Mouse (Mus musculus): ENCODE measurements around the gene Ptprm.

The Ptprm gene

GRCm38 (mm10) chr17:67138981-67139380 is 215.3 kb downstream of the Ptprm start:
- DNase-seq (ENCODE audit: low spot score) = no peak

- DNase-seq (ENCODE audit: low spot score) = no peak
Measured at GRCm38 (mm10) chr17:67136876-67137275, 217.4 kb downstream of the Ptprm start.

GRCm38 (mm10) chr17:67136421-67136820 is 217.8 kb downstream of the Ptprm start:
- DNase-seq (ENCODE audit: low spot score) = no peak

GRCm38 (mm10) chr17:67134235-67134634 is 220.0 kb downstream of the Ptprm start:
- DNase-seq (ENCODE audit: low spot score) = no peak

- peak; percentile 33 for DNase-seq (ENCODE audit: low spot score)
Measured at GRCm38 (mm10) chr17:67133440-67134103, 220.7 kb downstream of the Ptprm start.

- no peak for DNase-seq (ENCODE audit: low spot score)
Measured at GRCm38 (mm10) chr17:67133026-67133425, 221.2 kb downstream of the Ptprm start.

- DNase-seq (ENCODE audit: low spot score) = peak; percentile 63
Measured at GRCm38 (mm10) chr17:67127530-67127929, 226.7 kb downstream of the Ptprm start.

GRCm38 (mm10) chr17:67125596-67125995 is 228.7 kb downstream of the Ptprm start:
- no peak for DNase-seq (ENCODE audit: low spot score)

GRCm38 (mm10) chr17:67124294-67124693 is 230.0 kb downstream of the Ptprm start:
- DNase-seq (ENCODE audit: low spot score) = no peak

- DNase-seq (ENCODE audit: low spot score) = no peak
Measured at GRCm38 (mm10) chr17:67123722-67124121, 230.5 kb downstream of the Ptprm start.

GRCm38 (mm10) chr17:67120863-67121262 is 233.4 kb downstream of the Ptprm start:
- no peak for DNase-seq (ENCODE audit: low spot score)

GRCm38 (mm10) chr17:67118676-67119340 is 235.4 kb downstream of the Ptprm start:
- no peak for DNase-seq (ENCODE audit: low spot score)

GRCm38 (mm10) chr17:67114842-67115241 is 239.4 kb downstream of the Ptprm start:
- no peak for DNase-seq (ENCODE audit: low spot score)

GRCm38 (mm10) chr17:67112679-67113078 is 241.6 kb downstream of the Ptprm start:
- no peak for DNase-seq (ENCODE audit: low spot score)

- no peak for DNase-seq (ENCODE audit: low spot score)
Measured at GRCm38 (mm10) chr17:67106176-67106575, 248.1 kb downstream of the Ptprm start.

GRCm38 (mm10) chr17:67102051-67102450 is 252.2 kb downstream of the Ptprm start:
- DNase-seq (ENCODE audit: low spot score) = no peak

GRCm38 (mm10) chr17:67090997-67091396 is 263.3 kb downstream of the Ptprm start:
- DNase-seq (ENCODE audit: low spot score) = no peak

GRCm38 (mm10) chr17:67090153-67090552 is 264.1 kb downstream of the Ptprm start:
- no peak for DNase-seq (ENCODE audit: low spot score)

GRCm38 (mm10) chr17:67089611-67090010 is 264.6 kb downstream of the Ptprm start:
- no peak for DNase-seq (ENCODE audit: low spot score)

GRCm38 (mm10) chr17:67087585-67087984 is 266.7 kb downstream of the Ptprm start:
- DNase-seq (ENCODE audit: low spot score) = no peak

- no peak for DNase-seq (ENCODE audit: low spot score)
Measured at GRCm38 (mm10) chr17:67086811-67087210, 267.4 kb downstream of the Ptprm start.

- no peak for DNase-seq (ENCODE audit: low spot score)
Measured at GRCm38 (mm10) chr17:67084501-67084900, 269.8 kb downstream of the Ptprm start.

GRCm38 (mm10) chr17:67084093-67084492 is 270.2 kb downstream of the Ptprm start:
- no peak for DNase-seq (ENCODE audit: low spot score)

- DNase-seq (ENCODE audit: low spot score) = no peak
Measured at GRCm38 (mm10) chr17:67079570-67079969, 274.7 kb downstream of the Ptprm start.
